Mouse (Mus musculus) kidney, adult 8-10 months (tissue): Measurements from ENCODE around the gene Kctd8.

Experiments used
- DNase-seq, 2 experiments: peaks; one replicate each; pipeline ENCODE4 v3.0.0; 2022

The Kctd8 gene

GRCm38 (mm10) chr5:69156489-69156888 is 185.0 kb downstream of the Kctd8 start:
- no peak for DNase-seq

- no peak for DNase-seq
These were observed 195.7 kb downstream of the Kctd8 start for GRCm38 (mm10) chr5:69145827-69146226.

GRCm38 (mm10) chr5:69141082-69141481 is 200.4 kb downstream of the Kctd8 start:
- no peak for DNase-seq

GRCm38 (mm10) chr5:69108718-69109117 is 232.8 kb downstream of the Kctd8 start:
- no peak for DNase-seq

- DNase-seq: no peak
These were observed 252.6 kb downstream of the Kctd8 start for GRCm38 (mm10) chr5:69088912-69089311.
